Mouse (Mus musculus): ENCODE measurements around the gene Rnf5.

Rnf5 gene

GRCm38 (mm10) chr17:34605609-34606008 is 2.1 kb upstream of the Rnf5 start:
- peak; percentile 98 for DNase-seq (ENCODE audit: low read depth, low spot score)

- DNase-seq (ENCODE audit: low read depth, low spot score) = peak; percentile 77
These were observed 1.2 kb upstream of the Rnf5 start for GRCm38 (mm10) chr17:34604511-34605237.

GRCm38 (mm10) chr17:34604061-34604508 is 595 bp upstream of the Rnf5 start, which contains the start of gene Agpat1:
TSS of gene Agpat1 (plus strand) at chr17:34604262.
- peak; percentile 100 for DNase-seq (ENCODE audit: low read depth, low spot score)

GRCm38 (mm10) chr17:34601796-34602195 is 1.7 kb downstream of the Rnf5 start:
- DNase-seq (ENCODE audit: low read depth, low spot score) = no peak

- DNase-seq (ENCODE audit: low read depth, low spot score) = no peak
These were observed 3.6 kb downstream of the Rnf5 start for GRCm38 (mm10) chr17:34599891-34600290.

- DNase-seq (ENCODE audit: low read depth, low spot score) = no peak
These were observed 5.9 kb downstream of the Rnf5 start, which contains the start of gene Ager for GRCm38 (mm10) chr17:34597566-34598095. TSS of gene Ager (plus strand) at chr17:34597862.

- DNase-seq (ENCODE audit: low read depth, low spot score) = no peak
These were observed 7.4 kb downstream of the Rnf5 start for GRCm38 (mm10) chr17:34596098-34596497.

- DNase-seq (ENCODE audit: low read depth, low spot score) = no peak
These were observed 9.6 kb downstream of the Rnf5 start for GRCm38 (mm10) chr17:34593752-34594525.

GRCm38 (mm10) chr17:34592581-34593549 is 10.6 kb downstream of the Rnf5 start:
- peak; percentile 29 for DNase-seq (ENCODE audit: low read depth, low spot score)

- peak; percentile 93 for DNase-seq (ENCODE audit: low read depth, low spot score)
These were observed 11.5 kb downstream of the Rnf5 start for GRCm38 (mm10) chr17:34591994-34592375.

- DNase-seq (ENCODE audit: low read depth, low spot score) = peak; percentile 89
These were observed 12.2 kb downstream of the Rnf5 start, which contains the start of gene Pbx2 for GRCm38 (mm10) chr17:34591029-34591993. TSS of gene Pbx2 (plus strand) at chr17:34591266.

- peak; percentile 48 for DNase-seq (ENCODE audit: low read depth, low spot score)
These were observed 13.1 kb downstream of the Rnf5 start for GRCm38 (mm10) chr17:34590154-34590987.

- DNase-seq (ENCODE audit: low read depth, low spot score) = peak; percentile 85
These were observed 13.8 kb downstream of the Rnf5 start, which contains the start of gene Gpsm3 for GRCm38 (mm10) chr17:34589681-34590101. TSS of gene Gpsm3 (plus strand) at chr17:34589806.

- no peak for DNase-seq (ENCODE audit: low read depth, low spot score)
These were observed 14.3 kb downstream of the Rnf5 start for GRCm38 (mm10) chr17:34589206-34589605.

GRCm38 (mm10) chr17:34588767-34589166 is 14.7 kb downstream of the Rnf5 start:
- peak; percentile 64 for DNase-seq (ENCODE audit: low read depth, low spot score)

GRCm38 (mm10) chr17:34587814-34588213 is 15.7 kb downstream of the Rnf5 start:
- DNase-seq (ENCODE audit: low read depth, low spot score) = no peak

GRCm38 (mm10) chr17:34587423-34587811 is 16.1 kb downstream of the Rnf5 start:
- peak; percentile 98 for DNase-seq (ENCODE audit: low read depth, low spot score)

GRCm38 (mm10) chr17:34586796-34587422 is 16.6 kb downstream of the Rnf5 start:
- DNase-seq (ENCODE audit: low read depth, low spot score) = no peak
